Mouse (Mus musculus): ENCODE results near the gene Creg1. TPM values are rescaled to one million over a fixed set of nuclear protein-coding genes. Genes with fewer than 3 reads are reported as not detected.

Creg1 gene
- polyA plus RNA-seq (2012; rRNA removed) = 33.9 and 36.1 TPM in 2 replicates

DNA sequence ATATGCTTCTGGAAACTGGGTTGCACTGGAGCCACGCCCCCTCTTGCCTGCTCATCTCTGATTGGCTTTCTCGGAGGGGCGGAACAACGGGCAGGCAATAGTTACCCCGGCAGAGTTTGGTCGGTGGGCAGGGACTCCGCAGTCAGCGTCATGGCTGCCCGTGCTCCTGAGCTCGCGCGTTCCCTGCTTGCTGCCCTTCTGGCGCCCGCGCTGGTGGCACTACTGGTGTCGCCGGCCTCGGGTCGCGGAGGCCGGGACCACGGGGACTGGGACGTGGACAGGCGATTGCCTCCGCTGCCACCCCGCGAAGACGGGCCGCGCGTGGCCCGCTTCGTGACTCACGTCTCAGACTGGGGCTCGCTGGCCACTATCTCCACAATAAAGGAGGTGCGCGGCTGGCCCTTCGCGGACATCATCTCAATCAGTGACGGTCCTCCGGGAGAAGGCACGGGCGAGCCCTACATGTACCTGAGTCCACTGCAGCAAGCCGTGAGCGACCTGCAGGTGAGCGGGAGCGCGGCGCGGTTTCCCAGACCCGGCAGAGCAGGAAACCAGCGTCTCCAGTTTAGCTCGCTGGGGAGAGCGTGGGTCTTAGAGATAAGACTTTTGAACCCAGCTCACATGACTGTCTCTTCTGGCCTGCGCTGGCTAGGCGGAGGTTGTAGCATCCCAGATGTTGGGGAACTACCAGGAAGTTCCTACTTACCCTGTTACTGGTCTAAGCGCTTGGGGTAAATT lies at the start of gene Creg1:
TSS of gene Creg1 (plus strand) at position 112 of the 738 bp plus-strand sequence.
- DNase-seq (ENCODE audit: extremely low spot score in 1 of 2, low spot score in 1 of 2) = peak; percentile 92 to 94

- no peak for DNase-seq (ENCODE audit: extremely low spot score in 1 of 2, low spot score in 1 of 2)
Observed at GRCm38 (mm10) chr1:165713798-165714197, 49.7 kb upstream of the Creg1 start.

DNA sequence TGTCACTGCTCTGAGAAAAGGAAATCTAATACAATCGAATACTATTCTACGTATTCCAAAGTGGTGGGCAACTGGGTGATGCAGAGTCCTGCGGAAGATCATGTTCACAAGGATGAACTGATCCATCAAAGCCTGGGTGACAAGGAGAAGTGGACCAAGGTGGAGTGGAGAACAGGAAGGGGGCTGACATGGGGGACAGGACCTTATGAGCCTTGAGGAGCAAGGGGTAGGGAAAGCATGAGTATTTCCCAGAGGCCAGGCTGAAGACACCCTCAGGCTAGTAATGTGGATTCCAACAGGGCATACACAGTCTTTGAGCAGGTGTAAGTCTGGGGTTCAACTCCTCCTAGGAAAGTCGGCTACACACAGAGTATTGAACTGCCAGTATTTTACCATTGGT lies 47.1 kb upstream of the Creg1 start:
- DNase-seq (ENCODE audit: extremely low spot score in 1 of 2, low spot score in 1 of 2) = no peak

GRCm38 (mm10) chr1:165717711-165718542 lies 45.6 kb upstream of the Creg1 start:
- peak in 1 of 2 experiments; percentile 35 for DNase-seq (ENCODE audit: extremely low spot score in 1 of 2, low spot score in 1 of 2)

DNA sequence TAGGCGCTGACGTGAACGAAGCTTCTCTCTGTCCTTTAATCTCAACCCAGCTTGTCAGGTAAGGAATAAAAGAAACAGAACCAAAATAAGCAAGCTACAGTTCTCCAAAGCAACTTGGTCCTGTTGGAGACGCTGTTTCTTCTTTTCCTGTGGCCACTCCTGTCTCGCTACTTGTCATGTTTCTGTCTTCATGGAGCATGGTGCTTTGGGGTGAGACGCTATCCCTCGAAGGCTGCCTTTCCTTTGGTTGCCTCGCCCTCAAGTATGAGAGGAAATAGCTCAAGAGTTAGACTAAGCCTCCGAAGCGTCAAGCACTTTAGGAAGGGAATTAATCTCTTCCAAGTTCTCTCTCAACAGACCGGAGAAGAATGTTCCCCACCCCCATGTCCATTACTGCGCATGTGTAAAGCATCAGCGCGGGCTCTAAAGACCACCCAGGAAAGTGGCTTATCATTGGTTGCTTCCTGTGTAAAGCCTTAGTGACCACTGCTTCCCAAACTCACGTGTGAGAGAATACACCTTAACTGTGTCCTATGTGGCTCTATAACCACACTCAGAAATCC lies 44.9 kb upstream of the Creg1 start:
- no peak for DNase-seq (ENCODE audit: extremely low spot score in 1 of 2, low spot score in 1 of 2)

DNA sequence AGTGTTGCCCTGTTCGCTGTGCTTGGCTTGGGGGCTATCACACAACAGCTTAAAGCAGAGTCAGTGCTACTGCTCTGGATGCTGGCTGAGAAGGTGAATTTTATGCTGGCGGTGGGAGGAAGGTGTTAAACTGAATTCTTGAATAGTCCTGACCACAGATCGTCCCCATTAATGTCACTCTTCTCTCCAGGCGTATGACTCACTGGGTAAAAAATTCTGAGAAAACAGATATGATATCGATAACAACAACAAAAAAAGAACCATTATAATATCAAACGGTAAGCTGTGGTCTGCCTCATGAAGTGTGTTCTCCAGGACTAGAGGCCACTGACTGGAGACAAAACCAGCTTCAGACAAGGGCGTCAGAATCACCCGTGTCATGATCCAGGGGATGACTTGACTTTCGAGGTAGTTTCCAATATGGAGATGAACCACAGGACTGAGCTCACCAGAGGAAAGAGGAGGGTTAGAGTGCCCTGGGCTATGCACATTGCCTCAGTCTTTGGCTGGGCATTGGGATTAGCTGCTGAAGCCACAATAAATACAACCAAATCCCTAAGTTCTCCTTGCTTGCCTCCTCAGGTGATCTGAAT lies 40.9 kb upstream of the Creg1 start:
- no peak for DNase-seq (ENCODE audit: extremely low spot score in 1 of 2, low spot score in 1 of 2)

DNA sequence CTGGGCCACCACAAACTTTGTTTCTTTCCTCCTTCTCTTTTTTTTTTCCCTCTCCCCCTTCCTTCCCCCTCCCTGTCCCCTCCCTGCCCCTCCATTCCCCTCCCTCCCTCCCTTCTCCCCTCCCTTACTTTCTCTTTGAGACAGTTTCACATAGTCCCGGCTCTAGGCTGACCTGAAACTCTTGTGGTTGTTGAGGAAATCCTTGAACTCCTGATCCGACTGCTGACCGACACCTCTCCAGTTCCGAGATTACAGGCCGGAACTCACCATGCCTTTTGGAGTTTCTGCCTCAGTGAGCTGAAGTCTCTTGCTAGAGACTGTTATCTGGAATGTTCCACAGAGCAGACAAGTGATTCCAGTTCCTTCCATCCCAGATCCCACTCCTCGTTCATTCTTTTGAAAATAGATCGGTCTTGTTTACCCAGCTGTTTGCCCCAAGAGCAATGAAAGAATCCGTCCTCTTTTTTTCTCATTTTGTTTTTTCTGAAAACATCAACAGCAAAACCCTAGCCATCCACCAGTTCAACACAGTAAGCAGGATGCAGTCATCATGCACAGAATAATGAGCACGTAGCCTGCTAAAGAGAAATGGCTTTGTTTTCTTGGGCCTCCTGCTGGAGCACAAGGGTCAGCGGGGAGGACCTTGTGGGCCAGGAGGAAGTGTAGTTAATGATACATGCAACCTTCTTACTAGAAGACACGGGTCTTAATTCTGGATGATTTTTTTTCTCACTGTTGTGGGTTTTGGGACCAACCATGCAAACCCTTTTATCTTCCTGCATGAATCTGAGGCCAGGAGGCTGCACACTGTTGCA lies 39.1 kb upstream of the Creg1 start:
- no peak for DNase-seq (ENCODE audit: extremely low spot score in 1 of 2, low spot score in 1 of 2)

- no peak for DNase-seq (ENCODE audit: extremely low spot score in 1 of 2, low spot score in 1 of 2)
Observed at GRCm38 (mm10) chr1:165725039-165725644, 38.4 kb upstream of the Creg1 start.

- DNase-seq (ENCODE audit: extremely low spot score in 1 of 2, low spot score in 1 of 2) = no peak
Observed at GRCm38 (mm10) chr1:165726986-165727385, 36.6 kb upstream of the Creg1 start.

DNA sequence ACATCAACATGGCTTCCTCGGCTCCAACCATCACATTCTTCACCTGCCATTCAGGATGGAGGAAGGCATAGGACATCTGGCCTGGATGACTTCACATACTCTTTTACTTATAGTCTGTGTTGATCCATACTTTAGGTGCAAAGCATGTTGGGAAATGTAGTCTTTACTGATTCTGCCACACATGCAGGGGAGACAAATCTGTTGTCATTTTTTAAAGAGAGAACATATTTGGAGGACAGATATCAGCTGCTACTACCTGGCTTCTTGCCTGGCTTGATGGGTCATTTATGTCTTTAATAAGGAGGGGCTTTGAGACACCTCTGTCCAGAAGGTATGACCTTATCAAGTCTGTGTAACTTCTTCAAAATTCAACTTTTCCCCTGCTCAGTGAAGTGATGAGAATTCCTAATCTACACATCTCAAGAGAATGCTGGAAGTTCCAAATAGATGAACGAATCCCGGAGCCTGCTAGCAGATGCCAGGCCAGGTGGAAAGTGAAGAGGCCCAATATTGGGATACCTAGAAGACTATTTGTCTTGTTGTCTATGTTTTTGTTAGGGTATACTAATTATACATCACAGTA lies 35.4 kb upstream of the Creg1 start:
- DNase-seq (ENCODE audit: extremely low spot score in 1 of 2, low spot score in 1 of 2) = no peak

DNA sequence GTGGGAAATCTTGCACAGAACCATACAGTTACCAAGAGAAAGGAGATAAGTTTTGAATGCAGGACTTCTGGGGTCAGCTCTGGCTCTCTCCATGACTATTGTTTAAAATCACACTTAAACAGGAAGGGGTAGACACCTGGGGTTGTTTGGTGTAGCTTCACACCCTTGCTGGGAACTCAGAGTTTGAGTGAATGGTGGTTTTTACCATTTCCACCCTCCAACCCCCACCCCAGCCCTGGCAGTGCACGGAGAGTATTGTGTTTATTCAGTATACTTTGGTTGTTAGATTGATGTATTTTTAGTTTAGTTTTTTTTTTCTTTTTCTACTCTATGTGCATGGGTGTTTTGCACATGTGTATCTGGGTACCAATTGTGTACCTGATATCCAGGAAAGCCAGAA lies 33.4 kb upstream of the Creg1 start:
- no peak for DNase-seq (ENCODE audit: extremely low spot score in 1 of 2, low spot score in 1 of 2)

DNA sequence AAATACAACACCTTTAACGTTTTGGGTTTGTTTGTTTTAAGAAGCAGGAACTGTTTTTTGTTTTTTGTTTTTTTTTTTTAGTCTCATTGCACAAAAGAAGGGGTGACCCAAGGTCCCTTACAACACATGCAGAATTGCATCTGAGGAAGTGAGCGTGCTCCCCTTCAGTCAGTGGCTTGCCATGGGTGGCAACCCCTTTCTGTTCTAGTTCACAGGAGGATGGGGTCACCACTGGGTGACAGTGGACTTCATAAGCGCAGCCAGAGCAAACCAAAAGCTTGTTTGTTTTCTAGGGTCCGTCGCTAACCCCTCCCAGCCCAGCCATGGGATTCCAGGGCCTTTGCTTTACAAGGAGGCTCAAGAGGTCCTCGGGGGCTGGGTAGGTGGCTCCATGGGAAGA lies 32.0 kb upstream of the Creg1 start:
- DNase-seq (ENCODE audit: extremely low spot score in 1 of 2, low spot score in 1 of 2) = no peak

GRCm38 (mm10) chr1:165734840-165735239 lies 28.7 kb upstream of the Creg1 start:
- DNase-seq (ENCODE audit: extremely low spot score in 1 of 2, low spot score in 1 of 2) = no peak

GRCm38 (mm10) chr1:165735826-165736818 lies 27.4 kb upstream of the Creg1 start:
- peak; percentile 78 to 97 for DNase-seq (ENCODE audit: extremely low spot score in 1 of 2, low spot score in 1 of 2)

GRCm38 (mm10) chr1:165737451-165737850 lies 26.1 kb upstream of the Creg1 start:
- DNase-seq (ENCODE audit: extremely low spot score in 1 of 2, low spot score in 1 of 2) = no peak

- DNase-seq (ENCODE audit: extremely low spot score in 1 of 2, low spot score in 1 of 2) = no peak
Observed at GRCm38 (mm10) chr1:165737867-165738266, 25.7 kb upstream of the Creg1 start.

GRCm38 (mm10) chr1:165738985-165739384 lies 24.6 kb upstream of the Creg1 start:
- DNase-seq (ENCODE audit: extremely low spot score in 1 of 2, low spot score in 1 of 2) = no peak

DNA sequence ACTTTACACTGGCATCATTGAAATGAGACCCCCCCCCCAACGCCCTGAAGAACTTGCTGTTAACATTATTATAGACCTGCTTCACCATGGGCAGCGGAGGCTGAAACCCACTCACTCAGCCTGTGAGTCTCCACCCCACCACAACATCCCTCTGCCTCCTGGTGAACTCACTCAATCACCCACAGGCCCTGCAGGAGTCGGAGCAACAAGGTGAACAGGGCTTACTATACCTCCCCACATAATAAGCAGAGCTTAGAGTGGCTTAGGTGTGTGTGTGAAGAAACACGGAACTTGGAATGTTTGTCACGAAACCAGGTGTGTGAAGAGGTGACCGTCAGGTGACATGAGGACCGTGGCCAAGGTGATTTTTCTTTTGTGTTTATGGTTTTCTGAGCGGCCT lies 21.6 kb upstream of the Creg1 start:
- DNase-seq (ENCODE audit: extremely low spot score in 1 of 2, low spot score in 1 of 2) = no peak

All from frontal cortex, adult 2 months (tissue).